Mouse (Mus musculus) layer of hippocampus, adult 9-10 months (tissue): ENCODE results near the gene Xrra1.
"Not testable (repeated sequence)": the region's sequence is repeated elsewhere in the genome, so short reads cannot be mapped to it uniquely, and the experiment has no call there.

Source experiments
- DNase-seq: peaks from one replicate; pipeline ENCODE4 v3.0.0; 2022; ENCODE audit warnings: low spot score

The Xrra1 gene

DNA sequence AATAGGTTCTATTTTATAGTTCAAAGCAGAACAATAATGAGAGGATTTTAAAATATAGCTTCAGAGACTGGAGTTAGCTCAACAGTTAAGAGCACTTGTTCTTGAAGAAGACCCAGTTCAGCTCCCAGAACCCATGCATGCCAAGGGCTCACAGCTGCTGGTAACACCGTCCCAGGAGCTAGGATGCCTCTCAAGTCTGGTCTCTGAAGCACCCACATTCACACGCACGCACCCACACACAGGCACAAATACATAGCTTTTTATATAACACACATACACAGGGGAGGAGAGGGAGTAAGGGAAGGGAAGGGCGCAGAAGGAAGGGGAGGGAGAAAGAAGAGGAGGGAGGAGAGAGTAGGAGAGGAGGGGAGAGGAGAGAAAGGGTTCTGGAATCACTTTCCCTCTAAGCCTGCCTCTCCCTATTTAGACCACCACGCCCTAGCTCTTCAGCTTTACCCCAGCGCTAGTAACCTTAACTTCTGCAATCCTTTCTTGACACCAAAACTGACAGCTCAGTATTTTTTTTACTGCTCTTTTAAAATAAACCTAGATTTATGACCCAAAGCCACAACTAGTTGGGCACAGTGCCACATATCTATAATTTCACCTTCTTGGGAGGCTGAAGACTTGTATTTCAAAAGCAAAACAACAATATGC is 94.7 kb downstream of the Xrra1 start:
- DNase-seq, result no peak

DNA sequence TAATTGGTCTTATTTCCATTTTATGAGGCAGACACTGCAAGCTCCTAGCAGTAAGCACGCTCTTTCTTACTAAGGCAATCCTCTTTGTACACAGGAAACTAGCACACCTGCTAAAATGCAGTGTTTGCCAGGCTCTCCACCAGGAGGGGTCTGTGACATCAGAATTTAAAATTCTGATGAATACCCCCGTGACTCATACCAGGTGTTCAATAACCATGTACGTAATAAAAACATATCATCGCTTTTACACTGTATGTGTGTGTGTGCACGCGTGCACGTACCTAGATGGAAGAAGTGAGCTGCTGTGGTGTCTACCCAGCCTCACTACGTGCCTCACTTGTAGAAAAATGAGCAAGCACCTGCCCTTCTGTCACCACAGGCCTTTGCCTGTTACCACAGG is 95.3 kb downstream of the Xrra1 start:
- no peak for DNase-seq

DNA sequence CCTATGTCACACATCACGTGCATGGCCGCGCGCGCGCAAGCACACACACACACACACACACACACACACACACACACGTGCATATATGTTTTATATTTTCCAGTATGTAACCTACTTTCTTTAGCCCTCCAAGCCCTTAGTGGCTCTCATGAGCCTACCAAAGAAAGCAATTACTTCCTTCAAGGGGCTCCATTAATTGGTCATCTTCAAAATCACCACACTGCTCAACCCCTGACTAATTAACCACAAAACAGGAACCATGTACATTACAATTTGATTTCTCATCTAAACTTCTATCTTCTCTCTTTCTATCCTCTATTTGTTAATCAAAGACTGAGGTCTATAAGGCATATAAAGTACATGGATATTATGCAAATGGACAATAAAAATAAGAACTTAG is 97.2 kb downstream of the Xrra1 start:
- DNase-seq, result no peak

DNA sequence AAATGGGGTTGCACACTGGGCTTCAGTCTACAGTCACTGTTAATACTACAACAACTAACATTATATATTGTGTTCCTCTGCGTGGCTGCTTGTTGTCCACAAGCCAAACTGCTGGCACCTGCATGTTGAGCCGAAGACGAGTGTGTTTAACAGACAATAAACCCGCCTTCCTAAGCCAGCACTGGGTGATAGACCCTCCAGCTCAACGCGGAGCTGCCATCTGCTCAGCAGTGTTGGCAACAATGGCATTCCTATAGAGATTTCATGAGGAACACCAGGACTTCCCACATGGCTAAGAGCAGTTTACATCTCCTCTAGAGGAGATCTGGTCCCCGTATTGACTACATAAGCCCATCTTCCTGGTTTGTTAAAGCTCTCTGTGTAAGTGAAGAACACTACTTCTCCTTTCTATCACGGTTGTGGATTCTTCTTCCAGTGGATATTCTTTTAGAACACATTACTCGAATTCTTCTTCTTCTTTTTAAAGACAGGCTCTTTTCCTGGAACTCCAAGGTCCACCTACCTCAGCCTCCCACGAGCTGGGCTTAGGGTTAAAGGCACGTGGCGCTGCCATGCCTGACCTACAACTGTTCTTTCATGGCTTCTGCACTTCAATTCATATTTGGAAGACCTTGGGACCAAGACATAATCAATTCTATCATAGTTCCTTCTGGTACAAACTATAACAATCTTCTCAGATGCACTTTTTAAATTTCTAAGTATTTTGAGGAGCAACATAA is 98.5 kb downstream of the Xrra1 start:
- DNase-seq, result no peak

DNA sequence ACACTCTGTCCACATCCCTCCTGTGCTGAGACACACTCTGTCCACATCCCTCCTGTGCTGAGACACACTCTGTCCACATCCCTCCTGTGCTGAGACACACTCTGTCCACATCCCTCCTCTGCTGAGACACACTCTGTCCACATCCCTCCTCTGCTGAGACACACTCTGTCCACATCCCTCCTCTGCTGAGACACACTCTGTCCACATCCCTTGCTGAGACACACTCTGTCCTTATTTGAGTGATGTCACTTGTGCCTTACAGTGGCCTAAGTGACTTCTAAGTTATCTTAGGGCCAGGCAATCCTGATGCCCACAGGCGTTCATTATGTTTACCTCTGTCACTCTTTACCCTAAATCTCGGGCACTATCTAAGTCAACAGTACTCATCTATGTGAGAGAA is 101.7 kb downstream of the Xrra1 start:
- not testable (repeated sequence) for DNase-seq

DNA sequence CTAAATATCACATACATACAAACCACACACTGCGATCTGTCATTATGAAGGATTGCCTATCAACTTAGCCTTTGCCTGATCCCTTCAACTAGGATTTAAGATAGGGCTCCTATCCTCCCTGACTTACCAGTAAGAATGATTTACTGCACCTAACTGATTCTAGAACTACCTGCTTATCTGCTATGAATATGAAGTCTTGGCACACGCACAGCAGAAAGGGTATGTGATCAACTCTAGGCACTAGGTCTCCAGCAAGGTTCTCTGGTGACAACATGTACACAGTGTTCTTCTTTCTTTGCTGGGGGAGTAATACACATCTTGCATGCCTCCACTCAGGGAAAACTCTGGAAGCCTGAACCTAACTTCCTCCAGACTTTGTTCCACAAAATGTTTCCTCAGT is 102.6 kb downstream of the Xrra1 start:
- no peak for DNase-seq

DNA sequence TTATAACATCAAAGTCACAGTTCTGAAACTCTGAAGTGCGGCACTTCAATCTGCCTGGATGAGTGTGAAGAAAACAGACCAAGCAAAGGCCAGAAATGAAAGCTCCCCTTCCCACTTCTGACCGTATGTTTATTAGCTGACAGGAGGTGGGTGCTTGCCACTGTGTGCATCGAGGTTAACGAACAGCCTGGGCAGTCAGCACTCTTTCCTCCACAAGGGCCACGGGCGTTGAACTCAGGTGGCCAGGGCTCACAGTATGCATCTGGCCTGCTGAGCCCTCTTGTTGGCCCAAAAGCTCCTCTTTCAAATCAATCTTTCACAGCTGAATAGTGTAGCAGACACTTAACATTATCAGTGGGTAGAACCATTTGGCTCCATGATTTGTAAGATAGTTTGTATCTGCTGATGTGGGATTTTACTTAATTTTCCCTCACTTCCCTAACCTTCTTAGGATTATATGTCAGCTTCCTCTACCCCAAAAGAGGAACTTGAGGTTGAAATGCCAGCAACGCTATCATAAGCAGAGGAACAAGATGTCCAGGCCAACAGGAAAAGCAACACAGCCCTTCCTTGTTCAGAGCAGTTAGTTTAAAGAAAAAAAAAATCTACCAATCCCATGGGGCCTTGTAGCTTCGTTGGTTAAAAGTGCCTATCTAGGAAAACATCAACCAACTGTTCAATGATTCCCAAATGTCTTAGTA is 103.8 kb downstream of the Xrra1 start:
- no peak for DNase-seq

DNA sequence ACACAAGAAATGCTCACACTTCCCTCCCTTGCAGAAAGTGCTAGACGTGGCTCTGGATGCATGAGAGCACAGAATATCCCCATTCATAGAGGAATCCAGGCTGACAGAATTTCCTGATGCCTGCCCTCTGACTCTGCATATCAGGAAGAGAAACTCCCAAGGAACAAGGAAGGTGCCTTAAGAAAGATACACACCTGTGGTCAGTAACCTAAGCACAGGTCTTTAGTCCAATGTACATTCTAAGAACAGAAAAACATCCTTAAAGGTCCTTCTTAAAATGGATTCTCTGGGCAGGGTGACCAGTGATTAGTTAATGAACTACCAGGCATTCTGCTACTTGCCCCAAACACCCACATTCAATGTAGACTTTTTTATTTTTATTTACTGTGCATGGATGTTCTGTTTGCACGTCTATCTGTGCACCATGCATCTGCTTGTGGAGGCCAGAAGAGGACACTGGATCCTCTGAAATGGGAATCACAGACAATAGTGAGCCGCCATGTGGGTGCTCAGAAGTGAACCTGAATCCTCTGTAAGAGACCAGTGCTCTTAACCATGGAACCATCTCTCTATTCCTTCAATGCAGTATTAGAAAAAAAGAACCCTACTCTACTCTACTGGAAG is 104.4 kb downstream of the Xrra1 start:
- DNase-seq, result no peak

DNA sequence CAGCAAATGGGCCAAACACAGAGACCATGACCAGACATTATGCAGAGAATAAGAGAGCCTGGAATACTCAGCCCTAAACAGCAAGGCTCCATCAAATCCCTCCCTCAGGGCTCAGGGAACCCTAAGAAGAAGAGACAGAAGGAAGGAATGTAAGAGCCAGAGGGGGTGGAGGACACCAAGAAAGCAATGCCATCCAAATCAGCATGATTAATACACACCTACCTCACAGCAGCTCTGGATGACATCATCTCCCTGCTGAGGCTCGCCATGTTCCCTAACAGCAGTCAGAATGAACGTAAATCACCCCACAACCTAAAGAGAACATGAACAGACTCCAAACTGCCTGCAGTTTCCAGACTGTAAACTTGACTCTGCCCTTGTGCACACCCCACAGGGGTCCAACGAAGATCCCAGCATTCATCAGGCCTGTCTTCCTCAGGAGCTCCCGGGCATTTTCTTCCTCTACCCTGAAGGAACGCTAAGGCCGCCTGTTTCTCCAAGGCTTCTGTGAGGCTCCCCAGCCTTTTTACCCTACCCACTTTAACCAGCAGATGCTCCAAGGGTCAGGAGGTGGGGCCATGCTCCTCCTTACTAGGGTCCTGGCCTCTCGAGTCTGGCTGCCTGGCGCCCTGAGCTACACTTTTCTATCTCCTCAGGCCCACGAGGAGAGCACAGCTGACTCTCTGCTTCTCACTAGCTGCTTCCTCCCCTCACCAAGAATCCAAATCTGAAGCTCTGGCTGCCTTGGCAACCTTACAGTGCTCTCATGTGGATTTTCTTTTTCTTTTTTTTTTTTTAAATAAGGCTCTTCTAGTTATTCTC is 106.3 kb downstream of the Xrra1 start:
- DNase-seq, result no peak

DNA sequence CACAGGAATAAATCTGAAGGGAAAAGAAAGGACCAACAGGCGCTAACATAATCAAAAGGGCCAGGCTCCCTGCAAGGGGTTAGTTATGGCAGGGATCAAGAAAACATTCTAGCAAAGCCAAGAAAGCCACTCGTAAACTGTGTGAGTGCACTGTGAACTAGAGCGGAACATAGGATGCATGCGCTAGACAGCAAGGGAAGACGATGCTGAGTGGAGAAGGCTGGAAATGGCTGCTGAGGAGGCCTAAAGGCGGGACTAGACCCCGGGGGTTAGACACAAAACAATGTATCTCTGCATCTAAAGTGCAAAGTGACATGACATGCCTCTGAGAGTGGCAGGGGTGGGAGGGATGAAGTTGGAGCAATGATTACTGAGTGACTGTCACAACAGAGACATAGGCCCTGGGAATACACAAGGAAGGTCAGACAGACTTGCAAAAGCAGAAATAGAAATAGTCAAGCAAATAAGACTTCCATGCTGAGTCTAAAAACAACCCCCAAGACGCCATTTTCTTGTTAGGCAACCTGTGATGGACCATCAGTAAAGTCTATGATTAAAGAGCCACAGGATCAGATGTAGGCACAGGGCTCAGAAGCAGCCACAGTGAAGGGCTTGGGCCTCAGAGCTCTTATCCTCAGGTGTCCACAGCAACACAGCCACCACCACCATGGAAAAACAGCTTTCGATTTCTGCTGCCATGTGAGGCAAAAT is 107.2 kb downstream of the Xrra1 start:
- no peak for DNase-seq
